Mouse (Mus musculus): ENCODE results near the gene Gm20388.

DNA sequence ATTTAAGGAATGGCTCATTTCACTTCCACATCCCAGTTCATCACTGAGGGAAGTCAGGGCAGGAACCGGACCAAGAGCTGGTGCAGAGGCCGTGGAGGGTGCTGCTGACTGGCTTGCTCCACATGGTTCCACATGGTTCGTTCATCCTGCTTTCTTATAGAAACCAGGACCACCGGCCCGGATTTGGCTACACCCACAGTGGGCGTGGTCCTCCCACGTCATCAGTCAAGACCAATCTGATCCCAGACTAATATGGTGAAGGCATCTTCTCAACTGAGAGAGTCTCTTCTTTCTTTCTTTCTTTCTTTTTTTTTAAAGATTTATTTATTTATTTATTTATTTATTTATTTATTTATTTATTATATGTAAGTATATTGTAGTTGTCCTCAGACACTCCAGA is 2020.9 kb downstream of the Gm20388 start:
- TF ChIP-seq CTCF (IDR thresholded peaks at IDR 0.05; ENCODE audit: low read depth) (no peak), EP300 (IDR thresholded peaks at IDR 0.05; ENCODE audit: low read depth) (no peak)
